Mouse (Mus musculus) heart, embryonic 10.5 days (tissue): ENCODE results near the gene Uqcr11. TPM values are rescaled to one million over a fixed set of nuclear protein-coding genes. Genes with fewer than 3 reads are reported as not detected.

Source experiments
- DNase-seq: peaks from one replicate; pipeline ENCODE4 v3.0.0-alpha.2; 2017; ENCODE audit warnings: low spot score
- H3K27ac ChIP-seq: fragments of 300-500 bp; sonication (generic); 2 replicates; pipeline ENCODE4 v1.5.1; 2016; ENCODE audit warnings: mild to moderate bottlenecking
- H3K27me3 ChIP-seq: fragments of 300-500 bp; sonication (generic); 2 replicates; pipeline ENCODE4 v1.6.1; 2016; ENCODE audit warnings: mild to moderate bottlenecking; ENCODE audit not compliant: poor library complexity, insufficient read depth, severe bottlenecking
- H3K36me3 ChIP-seq: fragments of 300-500 bp; sonication (generic); 2 replicates; pipeline ENCODE4 v1.6.1; 2016; ENCODE audit warnings: mild to moderate bottlenecking, moderate library complexity
- H3K4me1 ChIP-seq: fragments of 300-500 bp; sonication (generic); 2 replicates; pipeline ENCODE4 v1.6.1; 2016; ENCODE audit warnings: mild to moderate bottlenecking
- H3K4me3 ChIP-seq: fragments of 300-500 bp; sonication (generic); 2 replicates; pipeline ENCODE4 v1.5.1; 2016; ENCODE audit warnings: mild to moderate bottlenecking, moderate library complexity
- H3K9me3 ChIP-seq: fragments of 300-500 bp; sonication (generic); 2 replicates; pipeline ENCODE4 v1.6.1; 2016; ENCODE audit warnings: mild to moderate bottlenecking, moderate library complexity
- WGBS: fragments of 180-500 bp; shearing (Covaris S2); methylation state at CpG from one replicate; pipeline ENCODE4 v1.1.7; 2016; 5-methylcytosine and 5-hydroxymethylcytosine counted together
- polyA plus RNA-seq: library from polyadenylated mRNA; unstranded; fragments of >200 nt; fragmentation: Nextera tagmentation; extraction: Ambion mirVana; gene quantifications from 2 replicates; pipeline ENCODE4 v1.2.1, GENCODE M21; 2016

Gene Uqcr11
- polyA plus RNA-seq, 1 experiment from 2014 or later, result 973 TPM

- no peaks in the 10 kb centered on the region for H3K27me3 ChIP-seq
- 53% methylated on average over 4 of the region's 4 CpGs for WGBS
- peak; percentile 85 for DNase-seq
- H3K36me3 ChIP-seq, result peaks cover 99% of the 10 kb centered on the region
- H3K27ac ChIP-seq, result peak overlapping the region; percentile 65; the same call in 1 of the 2 replicates
- H3K4me3 ChIP-seq, result no peak overlapping the region; the same call in 1 of the 2 replicates
- no peaks in the 10 kb centered on the region for H3K9me3 ChIP-seq
- H3K4me1 ChIP-seq, result peaks cover 39% of the 10 kb centered on the region
Observed at GRCm38 (mm10) chr10:80423562-80423961, 16.9 kb upstream of the Uqcr11 start.

- Histone ChIP-seq H3K36me3 (peaks cover 99% of the 10 kb centered on the region), H3K27me3 (no peaks in the 10 kb centered on the region), H3K9me3 (no peaks in the 10 kb centered on the region), H3K4me1 (peaks cover 42% of the 10 kb centered on the region), H3K27ac (peak overlapping the region; percentile 48; the same call in 1 of the 2 replicates), H3K4me3 (no peak overlapping the region)
- DNase-seq, result peak; percentile 84
- 75% methylated on average over 9 of the region's 9 CpGs for WGBS
Observed at GRCm38 (mm10) chr10:80421651-80422472, 15.2 kb upstream of the Uqcr11 start.

GRCm38 (mm10) chr10:80421208-80421607 is 14.6 kb upstream of the Uqcr11 start:
- Histone ChIP-seq H3K4me3 (no peak overlapping the region), H3K36me3 (peaks cover 99% of the 10 kb centered on the region), H3K27ac (peak overlapping the region; percentile 48), H3K4me1 (peaks cover 42% of the 10 kb centered on the region), H3K9me3 (no peaks in the 10 kb centered on the region), H3K27me3 (no peaks in the 10 kb centered on the region)
- no peak for DNase-seq
- WGBS, result 91% methylated on average over 8 of the region's 8 CpGs

GRCm38 (mm10) chr10:80420729-80421128 is 14.1 kb upstream of the Uqcr11 start:
- DNase-seq, result no peak
- H3K36me3 ChIP-seq, result peaks cover 99% of the 10 kb centered on the region
- H3K27me3 ChIP-seq, result no peaks in the 10 kb centered on the region
- 94% methylated on average over 10 of the region's 10 CpGs for WGBS
- H3K9me3 ChIP-seq, result no peaks in the 10 kb centered on the region
- peaks cover 42% of the 10 kb centered on the region for H3K4me1 ChIP-seq
- H3K4me3 ChIP-seq, result no peak overlapping the region
- no peak overlapping the region for H3K27ac ChIP-seq

- H3K27me3 ChIP-seq, result no peaks in the 10 kb centered on the region
- no peak overlapping the region for H3K27ac ChIP-seq
- no peak overlapping the region for H3K4me3 ChIP-seq
- peaks cover 99% of the 10 kb centered on the region for H3K36me3 ChIP-seq
- peaks cover 42% of the 10 kb centered on the region for H3K4me1 ChIP-seq
- WGBS, result 89% methylated on average over 8 of the region's 8 CpGs
- no peak for DNase-seq
- no peaks in the 10 kb centered on the region for H3K9me3 ChIP-seq
Observed at GRCm38 (mm10) chr10:80419419-80419818, 12.8 kb upstream of the Uqcr11 start.

GRCm38 (mm10) chr10:80418311-80418710 is 11.7 kb upstream of the Uqcr11 start:
- H3K9me3 ChIP-seq, result no peaks in the 10 kb centered on the region
- H3K4me1 ChIP-seq, result peaks cover 31% of the 10 kb centered on the region
- DNase-seq, result no peak
- no peaks in the 10 kb centered on the region for H3K27me3 ChIP-seq
- H3K36me3 ChIP-seq, result peaks cover 99% of the 10 kb centered on the region
- 82% methylated on average over 3 of the region's 3 CpGs for WGBS
- H3K27ac ChIP-seq, result no peak overlapping the region
- no peak overlapping the region for H3K4me3 ChIP-seq

- no peaks in the 10 kb centered on the region for H3K9me3 ChIP-seq
- no peaks in the 10 kb centered on the region for H3K27me3 ChIP-seq
- 97% methylated on average over 1 of the region's 1 CpGs for WGBS
- no peak overlapping the region for H3K27ac ChIP-seq
- H3K4me1 ChIP-seq, result peaks cover 27% of the 10 kb centered on the region
- H3K36me3 ChIP-seq, result peaks cover 99% of the 10 kb centered on the region
- H3K4me3 ChIP-seq, result no peak overlapping the region
- no peak for DNase-seq
Observed at GRCm38 (mm10) chr10:80417841-80418240, 11.2 kb upstream of the Uqcr11 start.

GRCm38 (mm10) chr10:80417371-80417770 is 10.7 kb upstream of the Uqcr11 start:
- H3K27me3 ChIP-seq, result no peaks in the 10 kb centered on the region
- DNase-seq, result no peak
- no peaks in the 10 kb centered on the region for H3K9me3 ChIP-seq
- H3K36me3 ChIP-seq, result peaks cover 100% of the 10 kb centered on the region
- WGBS, result 92% methylated on average over 10 of the region's 10 CpGs
- H3K27ac ChIP-seq, result no peak overlapping the region
- no peak overlapping the region for H3K4me3 ChIP-seq
- H3K4me1 ChIP-seq, result peaks cover 22% of the 10 kb centered on the region

- Histone ChIP-seq H3K4me1 (peaks cover 13% of the 10 kb centered on the region), H3K36me3 (peaks cover 100% of the 10 kb centered on the region), H3K27ac (no peak overlapping the region), H3K27me3 (no peaks in the 10 kb centered on the region), H3K9me3 (no peaks in the 10 kb centered on the region), H3K4me3 (no peak overlapping the region)
- DNase-seq, result no peak
- WGBS, result 90% methylated on average over 7 of the region's 7 CpGs
Observed at GRCm38 (mm10) chr10:80415566-80415965, 8.9 kb upstream of the Uqcr11 start.

GRCm38 (mm10) chr10:80412656-80413541 is 6.3 kb upstream of the Uqcr11 start:
- no peak for DNase-seq
- H3K4me3 ChIP-seq, result no peak overlapping the region
- WGBS, result 91% methylated on average over 44 of the region's 44 CpGs
- no peaks in the 10 kb centered on the region for H3K27me3 ChIP-seq
- peaks cover 6% of the 10 kb centered on the region; the same call in 1 of the 2 replicates for H3K4me1 ChIP-seq
- H3K9me3 ChIP-seq, result no peaks in the 10 kb centered on the region
- peaks cover 92% of the 10 kb centered on the region for H3K36me3 ChIP-seq
- H3K27ac ChIP-seq, result peak overlapping the region; percentile 37; the same call in 1 of the 2 replicates

- Histone ChIP-seq H3K9me3 (no peaks in the 10 kb centered on the region; the same call in 1 of the 2 replicates), H3K4me1 (peaks cover 28% of the 10 kb centered on the region), H3K4me3 (peak overlapping the region; percentile 83; the same call in 1 of the 2 replicates), H3K27ac (no peak overlapping the region; the same call in 1 of the 2 replicates), H3K36me3 (peaks cover 67% of the 10 kb centered on the region), H3K27me3 (no peaks in the 10 kb centered on the region)
- 45% methylated on average over 4 of the region's 4 CpGs for WGBS
- DNase-seq, result no peak
Observed at GRCm38 (mm10) chr10:80407924-80408323, 1.3 kb upstream of the Uqcr11 start.

GRCm38 (mm10) chr10:80405481-80406173 is 1.0 kb downstream of the Uqcr11 start:
- H3K36me3 ChIP-seq, result peaks cover 60% of the 10 kb centered on the region
- H3K9me3 ChIP-seq, result no peaks in the 10 kb centered on the region; the same call in 1 of the 2 replicates
- H3K27me3 ChIP-seq, result no peaks in the 10 kb centered on the region
- 55% methylated on average over 10 of the region's 10 CpGs for WGBS
- H3K4me1 ChIP-seq, result peaks cover 35% of the 10 kb centered on the region
- peak overlapping the region; percentile 90 for H3K27ac ChIP-seq
- no peak for DNase-seq
- H3K4me3 ChIP-seq, result peak overlapping the region; percentile 83
